Mouse (Mus musculus) inflammation-experienced regulatory T-cells (primary cell): ENCODE data around the gene Olfr1497. TPM values are rescaled to one million over a fixed set of nuclear protein-coding genes. Genes with fewer than 3 reads are reported as not detected.

Experiments
- polyA plus RNA-seq, 2 experiments: library from polyadenylated mRNA; unstranded; fragments of 100-300 nt; shearing (Covaris generic); gene quantifications; one replicate each; pipeline ENCODE4 v1.2.1; 2017

Olfr1497 gene
- polyA plus RNA-seq: not detected

GRCm38 (mm10) chr19:13798102-13798501, at the start of gene Olfr1497:
Gene Olfr1497, minus strand, starts transcription at chr19:13798202.

GRCm38 (mm10) chr19:13830388-13830787, 32.4 kb upstream of the Olfr1497 start, which contains the start of gene Olfr1500:
Gene Olfr1500, minus strand, starts transcription at chr19:13830488.

GRCm38 (mm10) chr19:13819347-13819746, 21.3 kb upstream of the Olfr1497 start, which contains the start of gene Olfr1499:
Gene Olfr1499, minus strand, starts transcription at chr19:13819447.

GRCm38 (mm10) chr19:13777578-13777977, 20.4 kb downstream of the Olfr1497 start, which contains the start of gene Olfr1496:
Gene Olfr1496, plus strand, starts transcription at chr19:13777878.

GRCm38 (mm10) chr19:13764306-13764705, 33.7 kb downstream of the Olfr1497 start, which contains the start of gene Olfr1495:
Gene Olfr1495, plus strand, starts transcription at chr19:13764606.

Other genes with a start within 250 kb of the Olfr1497 start
- gene Olfr1484, start 214.7 kb downstream of the Olfr1497 start, polyA plus RNA-seq: not detected
- not detected for gene Olfr1487, start 180.8 kb downstream of the Olfr1497 start, polyA plus RNA-seq
- gene Olfr1489, start 166.6 kb downstream of the Olfr1497 start, polyA plus RNA-seq: under 1 TPM in 1 of 2 experiments, not detected in 1; 0.04 TPM
- not detected for gene Olfr1490, start 147.1 kb downstream of the Olfr1497 start, polyA plus RNA-seq
- gene Olfr1491, start 100.9 kb downstream of the Olfr1497 start, polyA plus RNA-seq: under 1 TPM in 1 of 2 experiments, not detected in 1; 0.49 TPM
- under 1 TPM in 1 of 2 experiments, not detected in 1; 0.14 TPM for gene Olfr1493-ps1, start 74.9 kb downstream of the Olfr1497 start, polyA plus RNA-seq
- not detected for gene Olfr1494, start 58.5 kb downstream of the Olfr1497 start, polyA plus RNA-seq
- gene Olfr1495, start 33.6 kb downstream of the Olfr1497 start, polyA plus RNA-seq: not detected
- 1 to 10 TPM in 1 of 2 experiments, not detected in 1; 1.3 TPM for gene Olfr1496, start 20.3 kb downstream of the Olfr1497 start, polyA plus RNA-seq
- not detected for gene Olfr1499, start 21.2 kb upstream of the Olfr1497 start, polyA plus RNA-seq
- gene Olfr1500, start 32.3 kb upstream of the Olfr1497 start, polyA plus RNA-seq: 1 to 10 TPM in 1 of 2 experiments, not detected in 1; 1.2 TPM
- gene Olfr1501, start 52.5 kb upstream of the Olfr1497 start, polyA plus RNA-seq: under 1 TPM; 0.27 to 0.28 TPM
- gene Olfr1502, start 63.6 kb upstream of the Olfr1497 start, polyA plus RNA-seq: not detected
- gene Olfr1504, start 99.7 kb upstream of the Olfr1497 start, polyA plus RNA-seq: under 1 TPM in 1 of 2 experiments, not detected in 1; 0.18 TPM
- not detected for gene Olfr1505, start 115.3 kb upstream of the Olfr1497 start, polyA plus RNA-seq